19 mouse cellular contexts compared by ENCODE assay signal in genomic region chr17:59764486-59764885, GRCm38 (mm10).
DNase-seq lines count a peak whose midpoint lies in the region; ATAC-seq and TF ChIP-seq lines count a peak whose summit lies in the region.
"Had no signal": no experiment of that assay in that cellular context is flagged by ENCODE, and none has a peak within 500 bp of the region (broad histone marks: within the 10 kb centered on the region; RNA-seq: fewer than 3 reads in every experiment).

No protein-coding gene starts in this region.

- H3K36me3 ChIP-seq in heart, postnatal 0 days (replicated peaks; ENCODE audit: control insufficient read depth, insufficient read depth, low read length): no peaks in the 10 kb centered on the region
- H3K36me3 ChIP-seq in midbrain, embryonic 14.5 days (ENCODE audit: control insufficient read depth, insufficient read depth, low read length): no peaks in the 10 kb centered on the region
- H3K36me3 ChIP-seq in midbrain, embryonic 10.5 days: no peaks in the 10 kb centered on the region
- H3K36me3 ChIP-seq: embryonic facial prominence, embryonic 12.5 days; heart, embryonic 13.5 days; kidney, embryonic 15.5 days; limb, embryonic 10.5 days; liver, embryonic 13.5 days; neural tube, embryonic 13.5 days had no signal

- H3K9me3 ChIP-seq in heart, postnatal 0 days (replicated peaks; ENCODE audit: control insufficient read depth, low read length): no peaks in the 10 kb centered on the region
- H3K9me3 ChIP-seq in midbrain, embryonic 14.5 days (ENCODE audit: control insufficient read depth, low read length): no peaks in the 10 kb centered on the region
- no peaks in the 10 kb centered on the region for H3K9me3 ChIP-seq in midbrain, embryonic 10.5 days (replicated peaks)
- H3K9me3 ChIP-seq: embryonic facial prominence, embryonic 12.5 days; heart, embryonic 13.5 days; kidney, embryonic 15.5 days; limb, embryonic 10.5 days; liver, embryonic 13.5 days; neural tube, embryonic 13.5 days had no signal

- no peaks in the 10 kb centered on the region for H3K27me3 ChIP-seq in heart, postnatal 0 days (ENCODE audit: control insufficient read depth, insufficient read depth, low read length)
- no peaks in the 10 kb centered on the region for H3K27me3 ChIP-seq in midbrain, embryonic 14.5 days (ENCODE audit: control insufficient read depth, insufficient read depth, low read length)
- H3K27me3 ChIP-seq in midbrain, embryonic 10.5 days (ENCODE audit: low read depth, poor library complexity, severe bottlenecking): no peaks in the 10 kb centered on the region
- H3K27me3 ChIP-seq: CH12.LX; embryonic facial prominence, embryonic 12.5 days; heart, embryonic 13.5 days; kidney, embryonic 15.5 days; liver, embryonic 13.5 days; neural tube, embryonic 13.5 days; Patski had no signal

- H3K9ac ChIP-seq in heart, postnatal 0 days (replicated peaks; ENCODE audit: low read depth, low read length): no peak overlapping the region
- H3K9ac ChIP-seq in midbrain, embryonic 14.5 days (replicated peaks; ENCODE audit: low read length): no peak overlapping the region
- H3K9ac ChIP-seq: embryonic facial prominence, embryonic 12.5 days; heart, embryonic 13.5 days; kidney, embryonic 15.5 days; liver, embryonic 13.5 days; neural tube, embryonic 13.5 days had no signal

- no peak overlapping the region for H3K4me3 ChIP-seq in heart, postnatal 0 days (ENCODE audit: low read depth, low read length)
- no peak overlapping the region for H3K4me3 ChIP-seq in midbrain, embryonic 14.5 days (replicated peaks; ENCODE audit: low read depth, low read length)
- no peak overlapping the region for H3K4me3 ChIP-seq in midbrain, embryonic 10.5 days
- H3K4me3 ChIP-seq: embryonic facial prominence, embryonic 12.5 days; heart, embryonic 13.5 days; kidney, embryonic 15.5 days; limb, embryonic 10.5 days; liver, embryonic 13.5 days; neural tube, embryonic 13.5 days had no signal

- no peak overlapping the region for H3K4me2 ChIP-seq in heart, postnatal 0 days (ENCODE audit: low read depth, low read length)
- no peak overlapping the region for H3K4me2 ChIP-seq in midbrain, embryonic 14.5 days (ENCODE audit: low read length)
- H3K4me2 ChIP-seq: embryonic facial prominence, embryonic 12.5 days; heart, embryonic 13.5 days; kidney, embryonic 15.5 days; liver, embryonic 13.5 days; neural tube, embryonic 13.5 days had no signal

- TF ChIP-seq CTCF in heart, postnatal 0 days (IDR thresholded peaks at IDR 0.05; ENCODE audit: low read depth): peak; percentile 11; the same call in 1 of the 2 replicates
- TF ChIP-seq CTCF in brain, embryonic 14.5 days (IDR thresholded peaks at IDR 0.05; ENCODE audit: borderline replicate concordance, extremely low read depth, insufficient read depth, insufficient read length): no peak

- no peak overlapping the region for H3K27ac ChIP-seq in heart, postnatal 0 days (ENCODE audit: low read depth)
- H3K27ac ChIP-seq in midbrain, embryonic 14.5 days (replicated peaks; ENCODE audit: low read depth, low read length): no peak overlapping the region
- H3K27ac ChIP-seq in midbrain, embryonic 10.5 days (replicated peaks): no peak overlapping the region
- H3K27ac ChIP-seq: embryonic facial prominence, embryonic 12.5 days; heart, embryonic 13.5 days; kidney, embryonic 15.5 days; limb, embryonic 10.5 days; liver, embryonic 13.5 days; neural tube, embryonic 13.5 days had no signal

- no peaks in the 10 kb centered on the region for H3K4me1 ChIP-seq in heart, postnatal 0 days (ENCODE audit: control insufficient read depth, insufficient read depth)
- H3K4me1 ChIP-seq in midbrain, embryonic 14.5 days (ENCODE audit: control insufficient read depth, insufficient read depth, low read length): no peaks in the 10 kb centered on the region
- H3K4me1 ChIP-seq in midbrain, embryonic 10.5 days: no peaks in the 10 kb centered on the region
- H3K4me1 ChIP-seq: embryonic facial prominence, embryonic 12.5 days; heart, embryonic 13.5 days; kidney, embryonic 15.5 days; limb, embryonic 10.5 days; liver, embryonic 13.5 days; neural tube, embryonic 13.5 days had no signal

- 82% methylated on average over 2 of the region's 2 CpGs for WGBS in heart, postnatal 0 days
- WGBS in midbrain, embryonic 14.5 days: 59% methylated on average over 2 of the region's 2 CpGs
- WGBS in midbrain, embryonic 10.5 days: 91% methylated on average over 2 of the region's 2 CpGs

- no peak for DNase-seq in heart, postnatal 0 days (ENCODE audit: low spot score)
- no peak for DNase-seq in heart, postnatal 4 days
- peak; percentile 76 for DNase-seq in midbrain, embryonic 14.5 days
- no peak for DNase-seq in midbrain, embryonic 10.5 days (ENCODE audit: low spot score)
- DNase-seq in brain, embryonic 14.5 days (ENCODE audit: low read depth): peak; percentile 82
- peak; percentile 8 for DNase-seq in telencephalon, adult 2 months (ENCODE audit: low read depth, low spot score)
- DNase-seq in gastrocnemius, adult 18-20 months (ENCODE audit: low spot score): no peak
- DNase-seq: cerebellum, adult 8-10 months; gastrocnemius, postnatal 36 days; liver, embryonic 13.5 days; lung, postnatal 14 days; right cerebral cortex, adult 18-20 months had no signal

- no peak for TF ChIP-seq POLR2A in brain, embryonic 14.5 days (IDR thresholded peaks at IDR 0.05; ENCODE audit: borderline replicate concordance, extremely low read depth, insufficient read depth, insufficient read length, poor library complexity, severe bottlenecking)

- ATAC-seq in heart, postnatal 0 days (ENCODE audit: insufficient read depth, low read depth): no peak
- no peak for ATAC-seq in midbrain, embryonic 14.5 days (ENCODE audit: low FRiP score, low TSS enrichment)
- ATAC-seq: Patski had no signal

- TF ChIP-seq EP300 in heart, postnatal 0 days (IDR thresholded peaks at IDR 0.05; ENCODE audit: low read depth): no peak

Comparison
In these comparisons a context has a peak if more than half of its experiments do, and no peak if none do; other contexts are left out.
1. DNase-seq: peak in midbrain, embryonic 14.5 days (single experiment), brain, embryonic 14.5 days (single experiment) and telencephalon, adult 2 months (single experiment); none in heart, postnatal 0 days (single experiment), heart, postnatal 4 days (single experiment), midbrain, embryonic 10.5 days (single experiment) and gastrocnemius, adult 18-20 months (single experiment).